Mouse (Mus musculus) MEL (cell line): Measurements from ENCODE around the gene Gm29609. TPM values are rescaled to one million over a fixed set of nuclear protein-coding genes. Genes with fewer than 3 reads are reported as not detected.

Experiments used
- DNase-seq: peaks from one replicate; pipeline ENCODE4 v3.0.0; 2011; ENCODE audit warnings: low read depth, low spot score
- H3K27ac ChIP-seq: 2 replicates; pipeline ENCODE4 v1.5.1; 2012; ENCODE audit warnings: low read depth, mild to moderate bottlenecking, control low read depth, low read length, moderate library complexity; ENCODE audit not compliant: control insufficient read depth
- H3K27me3 ChIP-seq, 2 experiments: fragments of 150-350 bp in 1 of 2; sonication (generic) in 1 of 2; 2 replicates each; pipeline ENCODE4 v1.6.1; 2012; ENCODE audit warnings: low read length in 2 of 2, mild to moderate bottlenecking in 2 of 2, improper control_type of control experiment in 1 of 2, moderate library complexity in 1 of 2; ENCODE audit not compliant: insufficient read depth in 2 of 2, control insufficient read depth in 1 of 2
- H3K36me3 ChIP-seq, 2 experiments: 2 replicates each; pipeline ENCODE4 v1.6.1; 2012 to 2014; ENCODE audit warnings: low read length in 2 of 2, improper control_type of control experiment in 1 of 2, inconsistent platforms in 1 of 2, mild to moderate bottlenecking in 1 of 2; ENCODE audit not compliant: insufficient read depth in 2 of 2, control insufficient read depth in 1 of 2
- H3K4me1 ChIP-seq, 2 experiments: fragments of 150-350 bp in 1 of 2; sonication (generic) in 1 of 2; 2 replicates each; pipeline ENCODE4 v1.6.1; 2012; ENCODE audit warnings: low read length in 2 of 2, improper control_type of control experiment in 1 of 2, mild to moderate bottlenecking in 1 of 2; ENCODE audit not compliant: insufficient read depth in 2 of 2, control insufficient read depth in 1 of 2
- H3K4me3 ChIP-seq, 2 experiments: fragments of 150-350 bp in 1 of 2; sonication (generic) in 1 of 2; 2 replicates each; pipeline ENCODE4 v1.5.1; 2012; ENCODE audit warnings: low read depth in 2 of 2, low read length in 2 of 2, mild to moderate bottlenecking in 2 of 2, moderate library complexity in 2 of 2, control low read depth in 1 of 2, improper control_type of control experiment in 1 of 2; ENCODE audit not compliant: control insufficient read depth in 1 of 2, insufficient read depth in 1 of 2
- H3K79me2 ChIP-seq: 2 replicates; pipeline ENCODE4 v1.6.1; 2012; ENCODE audit warnings: mild to moderate bottlenecking, low read length, moderate library complexity; ENCODE audit not compliant: control insufficient read depth, poor library complexity, insufficient read depth
- H3K9ac ChIP-seq: 2 replicates; pipeline ENCODE4 v1.6.1; 2012; ENCODE audit warnings: low read depth, mild to moderate bottlenecking, control low read depth, low read length, moderate library complexity; ENCODE audit not compliant: control insufficient read depth, poor library complexity, severe bottlenecking
- H3K9me3 ChIP-seq: fragments of 150-350 bp; sonication (generic); replicated peaks from 2 replicates; pipeline ENCODE4 v1.6.1; 2012; ENCODE audit warnings: mild to moderate bottlenecking, low read length, improper control_type of control experiment, moderate library complexity; ENCODE audit not compliant: insufficient read depth
- BHLHE40 ChIP-seq: IDR thresholded peaks from 2 replicates; pipeline ENCODE4 v1.6.1; 2012; ENCODE audit warnings: low read depth, mild to moderate bottlenecking, inconsistent platforms, low read length, improper control_type of control experiment, borderline replicate concordance
- CHD1 ChIP-seq: IDR thresholded peaks from 2 replicates; pipeline ENCODE4 v1.6.1; 2012; ENCODE audit warnings: low read depth, mild to moderate bottlenecking, inconsistent platforms, low read length, improper control_type of control experiment
- CHD2 ChIP-seq: IDR thresholded peaks from 2 replicates; pipeline ENCODE4 v1.6.1; 2011; ENCODE audit warnings: low read length, improper control_type of control experiment
- CTCF ChIP-seq, 3 experiments: IDR thresholded peaks in 2 of 3; conservative IDR thresholded peaks in 1 of 3; 2 replicates each; pipeline ENCODE4 v1.5.1; 2011 to 2012; ENCODE audit warnings: low read length in 3 of 3, low read depth in 2 of 3, mild to moderate bottlenecking in 2 of 3, improper control_type of control experiment in 1 of 3, inconsistent platforms in 1 of 3, mixed read lengths in 1 of 3, moderate library complexity in 1 of 3; ENCODE audit not compliant: control insufficient read depth in 1 of 3, insufficient read depth in 1 of 3, poor library complexity in 1 of 3, severe bottlenecking in 1 of 3
- E2F4 ChIP-seq: IDR thresholded peaks from 2 replicates; pipeline ENCODE4 v1.6.1; 2011; ENCODE audit warnings: low read depth, low read length, improper control_type of control experiment, borderline replicate concordance
- ELF1 ChIP-seq: IDR thresholded peaks from 2 replicates; pipeline ENCODE4 v1.6.1; 2014; ENCODE audit warnings: low read depth, mild to moderate bottlenecking, inconsistent platforms, low read length, improper control_type of control experiment, moderate library complexity
- GABPA ChIP-seq: IDR thresholded peaks from 2 replicates; pipeline ENCODE4 v1.6.1; 2012; ENCODE audit warnings: low read depth, mild to moderate bottlenecking, inconsistent platforms, low read length, improper control_type of control experiment, moderate library complexity
- GATA1 ChIP-seq: IDR thresholded peaks from 2 replicates; pipeline ENCODE4 v1.6.1; 2011; ENCODE audit warnings: low read depth, low read length, improper control_type of control experiment
- MAZ ChIP-seq: IDR thresholded peaks from 2 replicates; pipeline ENCODE4 v1.6.1; 2012; ENCODE audit warnings: low read depth, mild to moderate bottlenecking, inconsistent platforms, low read length, improper control_type of control experiment
- MXI1 ChIP-seq: IDR thresholded peaks from 2 replicates; pipeline ENCODE4 v1.6.1; 2011; ENCODE audit warnings: mild to moderate bottlenecking, low read depth, low read length, improper control_type of control experiment
- MYB ChIP-seq: IDR thresholded peaks from 2 replicates; pipeline ENCODE4 v1.6.1; 2011; ENCODE audit warnings: mild to moderate bottlenecking, low read depth, low read length, improper control_type of control experiment
- MYC ChIP-seq: IDR thresholded peaks from 2 replicates; pipeline ENCODE4 v1.6.1; 2011; ENCODE audit warnings: low read depth, mild to moderate bottlenecking, low read length, improper control_type of control experiment, moderate library complexity
- SMC3 ChIP-seq: IDR thresholded peaks from 2 replicates; pipeline ENCODE4 v1.6.1; 2011; ENCODE audit warnings: low read depth, low read length, improper control_type of control experiment
- TBP ChIP-seq: IDR thresholded peaks from 2 replicates; pipeline ENCODE4 v1.8.0; 2011; ENCODE audit warnings: low read depth, low read length, improper control_type of control experiment
- TCF12 ChIP-seq: IDR thresholded peaks from 2 replicates; pipeline ENCODE4 v1.6.1; 2014; ENCODE audit warnings: low read depth, mild to moderate bottlenecking, inconsistent platforms, low read length, improper control_type of control experiment, moderate library complexity
- USF1 ChIP-seq: IDR thresholded peaks from 2 replicates; pipeline ENCODE4 v1.6.1; 2014; ENCODE audit warnings: low read depth, mild to moderate bottlenecking, inconsistent platforms, low read length, improper control_type of control experiment, moderate library complexity
- USF2 ChIP-seq, 2 experiments: IDR thresholded peaks; 2 replicates each; pipeline ENCODE4 v1.6.1; 2011 to 2012; ENCODE audit warnings: improper control_type of control experiment in 2 of 2, low read length in 2 of 2, borderline replicate concordance in 1 of 2, inconsistent platforms in 1 of 2, low read depth in 1 of 2, mild to moderate bottlenecking in 1 of 2; ENCODE audit not compliant: insufficient read depth in 1 of 2
- ZMIZ1 ChIP-seq: IDR thresholded peaks from 2 replicates; pipeline ENCODE4 v1.6.1; 2012; ENCODE audit warnings: low read depth, mild to moderate bottlenecking, inconsistent platforms, low read length, improper control_type of control experiment, moderate library complexity
- ZNF384 ChIP-seq: IDR thresholded peaks from 2 replicates; pipeline ENCODE4 v1.6.1; 2012; ENCODE audit warnings: low read depth, mild to moderate bottlenecking, inconsistent platforms, low read length, improper control_type of control experiment
- polyA plus RNA-seq, 2 experiments: library from polyadenylated mRNA; stranded (reverse) in 1 of 2; unstranded in 1 of 2; fragments of >175 nt in 1 of 2; fragments of >200 nt in 1 of 2; gene quantifications; 2 replicates each; pipeline versions ENCODE4 v1.2.1 to v1.2.4; 2012; ENCODE audit warnings: low replicate concordance in 2 of 2, low read depth in 1 of 2; ENCODE audit not compliant: insufficient read length in 2 of 2, insufficient read depth in 1 of 2, missing spikeins in 1 of 2
- total RNA-seq: library from RNA; depleted of rRNA; stranded (reverse); fragments of 300-350 nt; gene quantifications from 2 replicates; pipeline ENCODE4 v1.2.3, GENCODE M21; 2012

Gm29609 gene
- total and polyA plus RNA-seq, 3 experiments: 5.0 to 6.4 TPM; not detected in 1

GRCm38 (mm10) chr5:31201742-31202590 lies 22.3 kb upstream of the Gm29609 start, which contains the start of gene Zfp513 (continued):
- TF ChIP-seq USF2 (IDR thresholded peaks at IDR 0.05; ENCODE audit: borderline replicate concordance in 1 of 2, insufficient read depth in 1 of 2, low read depth in 1 of 2, low read length in 2 of 2): no peak
- peak; percentile 70 for TF ChIP-seq TBP
- TF ChIP-seq MAZ: peak; percentile 97
- peak; percentile 97 for TF ChIP-seq ZMIZ1
- peak; percentile 98 for TF ChIP-seq CHD1
- no peak; the same call in 1 of the 2 replicates for TF ChIP-seq ZNF384
- TF ChIP-seq CTCF (IDR thresholded peaks at IDR 0.05 in 2 of 3, conservative IDR thresholded peaks at IDR 0.05 in 1 of 3; ENCODE audit: control insufficient read depth in 1 of 3, insufficient read depth in 1 of 3, low read depth in 2 of 3, low read length in 3 of 3, poor library complexity in 1 of 3, severe bottlenecking in 1 of 3): no peak
- peak; percentile 88 for TF ChIP-seq MXI1
- TF ChIP-seq CHD2: peak; percentile 98
- no peak; the same call in 1 of the 2 replicates for TF ChIP-seq E2F4
- TF ChIP-seq BHLHE40: no peak; the same call in 1 of the 2 replicates
- peak; percentile 100 for TF ChIP-seq ELF1
- TF ChIP-seq GATA1: no peak; the same call in 1 of the 2 replicates
- TF ChIP-seq TCF12: peak; percentile 72; the same call in 1 of the 2 replicates

- Histone ChIP-seq H3K4me1 (no peaks in the 10 kb centered on the region; a peak in 1 of 4 replicates), H3K9me3 (no peaks in the 10 kb centered on the region), H3K27ac (peak overlapping the region; percentile 74), H3K36me3 (peaks cover 8 to 19% of the 10 kb centered on the region in 2 experiments), H3K27me3 (no peaks in the 10 kb centered on the region), H3K79me2 (peaks cover 13% of the 10 kb centered on the region), H3K4me3 (peak overlapping the region; percentile 62 to 71), H3K9ac (peak overlapping the region; percentile 87)
- TF ChIP-seq CTCF (IDR thresholded peaks at IDR 0.05 in 2 of 3, conservative IDR thresholded peaks at IDR 0.05 in 1 of 3; ENCODE audit: control insufficient read depth in 1 of 3, insufficient read depth in 1 of 3, low read depth in 2 of 3, low read length in 3 of 3, poor library complexity in 1 of 3, severe bottlenecking in 1 of 3) (no peak), USF1 (no peak), MYC (0 out of 2 replicates have a peak, but pooled peaks have one; percentile 37), SMC3 (no peak), GABPA (no peak), MYB (no peak), TBP (no peak), TCF12 (0 out of 2 replicates have a peak, but pooled peaks have one; percentile 8)
- DNase-seq: no peak
Observed at GRCm38 (mm10) chr5:31201042-31201741, 21.5 kb upstream of the Gm29609 start.
